Mouse (Mus musculus) bone marrow, adult 2 months (tissue): ENCODE measurements around the gene Sap30bp. TPM values are rescaled to one million over a fixed set of nuclear protein-coding genes. Genes with fewer than 3 reads are reported as not detected.

Experiments used
- H3K27ac ChIP-seq: fragments of 200-500 bp; 2 replicates; pipeline ENCODE4 v1.5.1; 2012; ENCODE audit warnings: low read depth, mild to moderate bottlenecking, control low read depth, inconsistent platforms, low read length; ENCODE audit not compliant: control insufficient read depth, poor library complexity, insufficient read depth
- H3K4me1 ChIP-seq: fragments of 200-500 bp; 2 replicates; pipeline ENCODE4 v1.6.1; 2011; ENCODE audit warnings: low read length; ENCODE audit not compliant: control insufficient read depth, insufficient read depth
- H3K4me3 ChIP-seq: fragments of 200-500 bp; replicated peaks from 2 replicates; pipeline ENCODE3; 2011; ENCODE audit warnings: mild to moderate bottlenecking, low read depth, low read length, control low read depth; ENCODE audit not compliant: control insufficient read depth
- CTCF ChIP-seq: fragments of 200-500 bp; IDR thresholded peaks from 2 replicates; pipeline ENCODE4 v1.5.1; 2011; ENCODE audit warnings: low read length, control low read depth; ENCODE audit not compliant: control insufficient read depth, insufficient read depth
- POLR2A ChIP-seq: fragments of 200-500 bp; IDR thresholded peaks from 2 replicates; pipeline ENCODE4 v1.6.1; 2011; ENCODE audit warnings: low read depth, mild to moderate bottlenecking, control low read depth, low read length, borderline replicate concordance; ENCODE audit not compliant: control insufficient read depth
- WGBS: fragments of 180-500 bp; shearing (Covaris S2); methylation state at CpG from one replicate; pipeline ENCODE4 v1.1.7; 2018; 5-methylcytosine and 5-hydroxymethylcytosine counted together
- polyA plus RNA-seq: library from polyadenylated mRNA; stranded (reverse); fragments of >200 nt; gene quantifications from 2 replicates; pipeline ENCODE4 v1.2.4, GENCODE M21; 2011; ENCODE audit warnings: low replicate concordance; ENCODE audit not compliant: missing spikeins, insufficient read depth, insufficient read length

Sap30bp gene
- polyA plus RNA-seq, 1 experiment = 21.7 TPM

DNA sequence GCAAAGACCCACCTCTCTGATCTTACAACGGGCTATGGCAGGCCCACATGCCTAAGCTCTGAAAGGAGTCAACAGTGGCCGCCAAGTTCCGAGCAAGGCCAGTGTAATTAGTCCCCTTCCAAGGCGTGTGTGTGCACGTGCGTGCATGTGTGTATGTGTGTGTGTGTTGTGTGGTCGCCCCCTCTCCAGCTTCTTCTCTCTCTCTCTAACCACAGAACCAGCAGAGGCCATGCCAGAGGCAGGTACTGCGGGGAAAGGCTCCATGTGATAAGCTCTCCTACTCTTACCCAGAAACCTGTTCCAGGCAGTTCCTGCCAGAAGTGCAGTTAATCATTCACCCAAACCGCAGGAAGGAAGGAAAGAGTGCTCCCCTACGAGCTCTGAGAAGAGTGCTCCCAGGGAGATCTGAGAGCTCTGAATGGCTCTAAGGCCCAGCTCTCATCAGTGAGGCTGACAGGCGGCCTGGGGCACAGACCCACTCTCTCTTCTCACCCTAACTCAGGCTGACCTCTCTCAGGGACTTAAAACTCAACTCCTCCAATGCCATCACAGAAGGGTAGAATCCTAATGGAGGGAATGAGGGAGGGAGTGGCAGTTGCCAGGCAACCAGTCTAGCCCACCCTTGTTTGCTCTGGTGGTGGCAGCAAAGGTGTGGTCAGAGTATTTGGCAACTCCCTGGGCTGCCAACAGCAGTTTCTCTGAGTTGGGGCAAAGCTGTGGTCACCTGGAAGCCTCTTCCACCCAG lies 21.3 kb upstream of the Sap30bp start, which contains the start of gene Smim6:
Smim6 (plus strand) TSS at position 386 of the 745 bp plus-strand sequence.
- no peak within 1 kb of the TSS for H3K4me3 ChIP-seq
- 11% methylated on average over 11 of the region's 11 CpGs for WGBS
- peak within 1 kb of the TSS; percentile 87 for H3K27ac ChIP-seq
- TF ChIP-seq CTCF = no peak
- no peak for TF ChIP-seq POLR2A
- peaks cover 19% of the 10 kb centered on the region for H3K4me1 ChIP-seq

- no peak overlapping the region for H3K27ac ChIP-seq
Observed at GRCm38 (mm10) chr11:115916579-115916978, 16.5 kb upstream of the Sap30bp start.

GRCm38 (mm10) chr11:115918637-115919036 lies 14.4 kb upstream of the Sap30bp start:
- Histone ChIP-seq H3K4me3 (no peak overlapping the region), H3K27ac (peak overlapping the region; percentile 53; the same call in 1 of the 2 replicates), H3K4me1 (no peaks in the 10 kb centered on the region; the same call in 1 of the 2 replicates)
- TF ChIP-seq POLR2A (no peak), CTCF (no peak)
- 76% methylated on average over 5 of the region's 5 CpGs for WGBS

More at GRCm38 (mm10) chr11:115916579-115916978, 16.5 kb upstream of the Sap30bp start:
- TF ChIP-seq POLR2A (no peak), CTCF (no peak)
- H3K4me1 ChIP-seq = peaks cover 9% of the 10 kb centered on the region
- WGBS = 88% methylated on average over 4 of the region's 4 CpGs
- H3K4me3 ChIP-seq = no peak overlapping the region

GRCm38 (mm10) chr11:115919073-115919472 lies 14.0 kb upstream of the Sap30bp start:
- Histone ChIP-seq H3K4me1 (no peaks in the 10 kb centered on the region; the same call in 1 of the 2 replicates), H3K27ac (peak overlapping the region; percentile 22; the same call in 1 of the 2 replicates), H3K4me3 (no peak overlapping the region)
- no peak for TF ChIP-seq POLR2A
- no peak for TF ChIP-seq CTCF
- 62% methylated on average over 5 of the region's 5 CpGs for whole genome bisulfite sequencing

- TF ChIP-seq POLR2A (no peak), CTCF (peak; percentile 44; the same call in 1 of the 2 replicates)
- H3K27ac ChIP-seq = no peak overlapping the region
- H3K4me1 ChIP-seq = no peaks in the 10 kb centered on the region; the same call in 1 of the 2 replicates
- no peak overlapping the region for H3K4me3 ChIP-seq
- 21% methylated on average over 6 of the region's 6 CpGs for WGBS
Observed at GRCm38 (mm10) chr11:115920110-115920818, 12.8 kb upstream of the Sap30bp start.

DNA sequence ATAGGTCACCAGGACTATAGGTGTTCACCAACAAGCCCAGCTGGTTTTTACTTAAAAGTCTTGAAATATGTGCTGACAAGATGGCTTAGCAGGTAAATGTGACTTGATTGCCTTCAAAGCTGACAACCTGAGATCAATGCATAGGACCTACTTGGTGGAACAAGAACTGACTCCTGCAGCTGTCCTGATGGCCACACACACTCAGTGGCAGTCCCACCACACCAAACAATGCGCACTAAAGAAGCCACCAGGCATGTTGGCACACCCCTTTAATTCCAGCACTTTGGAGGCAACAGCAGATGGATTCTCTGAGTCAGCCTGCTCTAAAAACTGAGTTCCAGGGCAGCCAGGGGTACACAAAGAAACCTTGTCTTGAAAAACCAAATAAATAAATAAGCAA lies 11.1 kb upstream of the Sap30bp start:
- no peak overlapping the region for H3K27ac ChIP-seq
- H3K4me1 ChIP-seq = no peaks in the 10 kb centered on the region; the same call in 1 of the 2 replicates
- H3K4me3 ChIP-seq = no peak overlapping the region
- TF ChIP-seq POLR2A (no peak), CTCF (no peak)
- WGBS = 89% methylated on average over 1 of the region's 1 CpGs

- H3K4me1 ChIP-seq = no peaks in the 10 kb centered on the region; the same call in 1 of the 2 replicates
- TF ChIP-seq CTCF (no peak), POLR2A (no peak)
- H3K27ac ChIP-seq = peak overlapping the region; percentile 47
- no peak overlapping the region for H3K4me3 ChIP-seq
- WGBS = 70% methylated on average over 8 of the region's 8 CpGs
Observed at GRCm38 (mm10) chr11:115929031-115929430, 4.1 kb upstream of the Sap30bp start.

- TF ChIP-seq POLR2A (no peak), CTCF (no peak)
- Histone ChIP-seq H3K4me3 (no peak overlapping the region), H3K4me1 (no peaks in the 10 kb centered on the region; the same call in 1 of the 2 replicates), H3K27ac (no peak overlapping the region)
- WGBS = 43% methylated on average over 3 of the region's 3 CpGs
Observed at GRCm38 (mm10) chr11:115929818-115930217, 3.3 kb upstream of the Sap30bp start.
